Mouse (Mus musculus) liver, adult 2 months (tissue): ENCODE results near the gene Plekhg2. TPM values are rescaled to one million over a fixed set of nuclear protein-coding genes. Genes with fewer than 3 reads are reported as not detected.

Experiments used
- DNase-seq: peaks from one replicate; pipeline ENCODE4 v3.0.0-alpha.2; 2011; ENCODE audit warnings: low read depth, low spot score; ENCODE audit errors: extremely low read depth
- H3K27ac ChIP-seq: fragments of 200-500 bp; replicated peaks from 2 replicates; pipeline ENCODE4 v1.5.1; 2012; ENCODE audit warnings: low read depth, mild to moderate bottlenecking, control low read depth, inconsistent platforms, low read length; ENCODE audit not compliant: insufficient read depth
- H3K27me3 ChIP-seq: fragments of 200-500 bp; 2 replicates; pipeline ENCODE4 v1.6.1; 2012; ENCODE audit warnings: mild to moderate bottlenecking, moderate library complexity, low read length, inconsistent platforms; ENCODE audit not compliant: control insufficient read depth, insufficient read depth
- H3K36me3 ChIP-seq: fragments of 200-500 bp; 2 replicates; pipeline ENCODE4 v1.6.1; 2012; ENCODE audit warnings: low read length, inconsistent platforms; ENCODE audit not compliant: control insufficient read depth, insufficient read depth
- H3K4me1 ChIP-seq: fragments of 200-500 bp; 2 replicates; pipeline ENCODE4 v1.6.1; 2011; ENCODE audit warnings: low read length; ENCODE audit not compliant: control insufficient read depth, insufficient read depth
- H3K4me3 ChIP-seq: fragments of 200-500 bp; 2 replicates; pipeline ENCODE4 v1.5.1; 2011; ENCODE audit warnings: low read depth, mild to moderate bottlenecking, control low read depth, low read length, moderate library complexity; ENCODE audit not compliant: insufficient read depth
- H3K79me2 ChIP-seq: fragments of 200-500 bp; 2 replicates; pipeline ENCODE4 v1.6.1; 2012; ENCODE audit warnings: inconsistent platforms, mild to moderate bottlenecking, low read length, moderate library complexity; ENCODE audit not compliant: control insufficient read depth, insufficient read depth
- H3K9ac ChIP-seq: fragments of 200-500 bp; 2 replicates; pipeline ENCODE4 v1.6.1; 2012; ENCODE audit warnings: low read depth, mild to moderate bottlenecking, control low read depth, inconsistent platforms, low read length
- CTCF ChIP-seq: fragments of 200-500 bp; IDR thresholded peaks from 2 replicates; pipeline ENCODE4 v1.5.1; 2011; ENCODE audit warnings: low read depth, low read length, control low read depth
- POLR2A ChIP-seq: fragments of 200-500 bp; IDR thresholded peaks from 2 replicates; pipeline ENCODE4 v1.6.1; 2011; ENCODE audit warnings: low read length, control low read depth; ENCODE audit not compliant: insufficient read depth; ENCODE audit errors: extremely low read depth
- WGBS: fragments of 180-500 bp; shearing (Covaris S2); methylation state at CpG from one replicate; pipeline ENCODE4 v1.1.7; 2018; 5-methylcytosine and 5-hydroxymethylcytosine counted together
- polyA plus RNA-seq: library from polyadenylated mRNA; depleted of rRNA; stranded (reverse); fragments of >200 nt; gene quantifications from 2 replicates; pipeline ENCODE4 v1.2.3, GENCODE M21; 2012
- total RNA-seq: library from RNA; depleted of rRNA; stranded (reverse); fragments of >200 nt; gene quantifications from 2 replicates; pipeline ENCODE4 v1.2.3, GENCODE M21; 2014

Gene Plekhg2
- total and polyA plus RNA-seq, 2 experiments = 0.65 to 3.5 TPM

GRCm38 (mm10) chr7:28368276-28368920 is 4.0 kb downstream of the Plekhg2 start:
- no peak for TF ChIP-seq CTCF
- TF ChIP-seq POLR2A = no peak
- Histone ChIP-seq H3K36me3 (no peaks in the 10 kb centered on the region), H3K27me3 (no peaks in the 10 kb centered on the region), H3K27ac (no peak overlapping the region), H3K79me2 (no peaks in the 10 kb centered on the region), H3K4me3 (no peak overlapping the region), H3K4me1 (no peaks in the 10 kb centered on the region), H3K9ac (no peak overlapping the region)
- DNase-seq = no peak
- 96% methylated on average over 16 of the region's 16 CpGs for WGBS

- WGBS = 95% methylated on average over 16 of the region's 16 CpGs
- no peak overlapping the region for H3K9ac ChIP-seq
- H3K79me2 ChIP-seq = no peaks in the 10 kb centered on the region
- no peak for TF ChIP-seq POLR2A
- TF ChIP-seq CTCF = no peak
- H3K27ac ChIP-seq = no peak overlapping the region
- H3K4me1 ChIP-seq = no peaks in the 10 kb centered on the region
- DNase-seq = no peak
- H3K36me3 ChIP-seq = no peaks in the 10 kb centered on the region
- H3K4me3 ChIP-seq = no peak overlapping the region
- no peaks in the 10 kb centered on the region for H3K27me3 ChIP-seq
Measured at GRCm38 (mm10) chr7:28367663-28368275, 4.6 kb downstream of the Plekhg2 start.

- TF ChIP-seq POLR2A = no peak
- no peak for TF ChIP-seq CTCF
- peaks cover 2% of the 10 kb centered on the region; the same call in 1 of the 2 replicates for H3K36me3 ChIP-seq
- peaks cover 11% of the 10 kb centered on the region for H3K4me1 ChIP-seq
- no peak overlapping the region for H3K9ac ChIP-seq
- no peak overlapping the region for H3K27ac ChIP-seq
- DNase-seq = no peak
- H3K4me3 ChIP-seq = no peak overlapping the region
- WGBS = 89% methylated on average over 16 of the region's 16 CpGs
- H3K27me3 ChIP-seq = no peaks in the 10 kb centered on the region
- H3K79me2 ChIP-seq = no peaks in the 10 kb centered on the region
Measured at GRCm38 (mm10) chr7:28362441-28363060, 9.8 kb downstream of the Plekhg2 start.

- Histone ChIP-seq H3K4me3 (no peak overlapping the region), H3K79me2 (no peaks in the 10 kb centered on the region), H3K27me3 (no peaks in the 10 kb centered on the region), H3K27ac (no peak overlapping the region), H3K9ac (no peak overlapping the region), H3K36me3 (peaks cover 2% of the 10 kb centered on the region; the same call in 1 of the 2 replicates), H3K4me1 (peaks cover 13% of the 10 kb centered on the region)
- TF ChIP-seq POLR2A (no peak), CTCF (no peak)
- DNase-seq = no peak
- 89% methylated on average over 20 of the region's 20 CpGs for WGBS
Measured at GRCm38 (mm10) chr7:28361647-28362341, 10.6 kb downstream of the Plekhg2 start.

GRCm38 (mm10) chr7:28360291-28360690 is 12.1 kb downstream of the Plekhg2 start:
- Histone ChIP-seq H3K36me3 (peaks cover 2% of the 10 kb centered on the region; the same call in 1 of the 2 replicates), H3K79me2 (no peaks in the 10 kb centered on the region), H3K9ac (no peak overlapping the region), H3K4me3 (no peak overlapping the region), H3K27ac (no peak overlapping the region), H3K4me1 (peaks cover 13% of the 10 kb centered on the region), H3K27me3 (no peaks in the 10 kb centered on the region)
- WGBS = 88% methylated on average over 6 of the region's 6 CpGs
- DNase-seq = no peak
- TF ChIP-seq POLR2A (no peak), CTCF (no peak)
